Mouse (Mus musculus) ES-E14 (cell line): ENCODE measurements at regions not wholly inside any gene's neighbourhood (a gene's known extent, or its start where the extent isn't known, plus 50 kb on each side); places are given as distances from the start of the nearest gene placed in this dataset.

Experiments used
- CHD2 ChIP-seq: IDR thresholded peaks from 2 replicates; pipeline ENCODE4 v1.6.1; 2014; ENCODE audit warnings: mild to moderate bottlenecking, low read depth, low read length, inconsistent platforms
- HCFC1 ChIP-seq: IDR thresholded peaks from 2 replicates; pipeline ENCODE4 v1.6.1; 2012; ENCODE audit warnings: low read length, inconsistent platforms, borderline replicate concordance; ENCODE audit not compliant: insufficient read depth
- ZC3H11A ChIP-seq: IDR thresholded peaks from 2 replicates; pipeline ENCODE4 v1.6.1; 2012; ENCODE audit warnings: low read depth, mild to moderate bottlenecking, inconsistent platforms, low read length, borderline replicate concordance
- ZNF384 ChIP-seq: IDR thresholded peaks from 2 replicates; pipeline ENCODE4 v1.6.1; 2012; ENCODE audit warnings: low read depth, low read length, inconsistent platforms

GRCm38 (mm10) chr7:125392536-125392935 is 51.9 kb upstream of the Kdm8 start:
- TF ChIP-seq ZC3H11A, result no peak
- no peak for TF ChIP-seq HCFC1
- no peak for TF ChIP-seq ZNF384
- no peak for TF ChIP-seq CHD2
